Mouse (Mus musculus) lung, adult 2 months (tissue): ENCODE measurements around the gene Pigw.

ENCODE experiments used
- CTCF ChIP-seq: fragments of 200-500 bp; IDR thresholded peaks from 2 replicates; pipeline ENCODE4 v1.5.1; 2011; ENCODE audit warnings: mild to moderate bottlenecking, low read length, control low read depth; ENCODE audit not compliant: insufficient read depth
- POLR2A ChIP-seq: fragments of 200-500 bp; IDR thresholded peaks from 2 replicates; pipeline ENCODE4 v1.6.1; 2011; ENCODE audit warnings: low read depth, mild to moderate bottlenecking, control low read depth, low read length, borderline replicate concordance; ENCODE audit errors: extremely low read depth

- TF ChIP-seq CTCF (no peak), POLR2A (no peak)
These were observed 27.0 kb upstream of the Pigw start for GRCm38 (mm10) chr11:84907081-84907480.
